Mouse (Mus musculus): ENCODE results near the gene Micu2. TPM values are rescaled to one million over a fixed set of nuclear protein-coding genes. Genes with fewer than 3 reads are reported as not detected.

The Micu2 gene
- polyA plus RNA-seq, 1 experiment from 2014 or later = 48.3 TPM

DNA sequence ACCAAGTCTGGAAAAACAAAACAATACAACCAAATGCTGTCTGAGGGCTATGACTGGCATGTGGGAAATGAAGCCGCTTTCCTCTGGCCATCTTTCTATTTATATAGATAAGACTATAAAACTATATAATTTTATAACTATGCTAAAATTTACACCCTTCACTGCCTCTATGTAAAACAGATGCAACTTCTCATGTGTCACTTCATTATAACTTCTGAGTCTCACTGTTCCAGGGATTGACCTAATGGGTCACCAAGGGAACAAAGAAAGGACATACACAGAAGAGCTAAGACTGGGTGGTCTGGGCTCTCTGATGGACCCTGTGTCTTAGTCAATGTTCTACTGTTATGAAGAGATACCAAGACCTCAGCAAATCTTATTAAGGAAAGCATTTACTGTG lies 106.1 kb downstream of the Micu2 start:
- WGBS = 100% methylated on average over 1 of the region's 1 CpGs
- Histone ChIP-seq H3K9ac (replicated peaks; ENCODE audit: low read length) (no peak overlapping the region), H3K27me3 (ENCODE audit: control insufficient read depth, insufficient read depth, low read length) (no peaks in the 10 kb centered on the region), H3K9me3 (ENCODE audit: control insufficient read depth, low read length) (no peaks in the 10 kb centered on the region), H3K4me3 (replicated peaks; ENCODE audit: low read depth, low read length) (no peak overlapping the region), H3K4me2 (ENCODE audit: low read length) (no peak overlapping the region), H3K36me3 (ENCODE audit: control insufficient read depth, insufficient read depth, low read length) (no peaks in the 10 kb centered on the region), H3K27ac (replicated peaks; ENCODE audit: low read depth, low read length) (no peak overlapping the region), H3K4me1 (ENCODE audit: control insufficient read depth, insufficient read depth, low read length) (peaks cover 10% of the 10 kb centered on the region)
- DNase-seq = no peak
- ATAC-seq (ENCODE audit: low FRiP score, low TSS enrichment) = no peak

DNA sequence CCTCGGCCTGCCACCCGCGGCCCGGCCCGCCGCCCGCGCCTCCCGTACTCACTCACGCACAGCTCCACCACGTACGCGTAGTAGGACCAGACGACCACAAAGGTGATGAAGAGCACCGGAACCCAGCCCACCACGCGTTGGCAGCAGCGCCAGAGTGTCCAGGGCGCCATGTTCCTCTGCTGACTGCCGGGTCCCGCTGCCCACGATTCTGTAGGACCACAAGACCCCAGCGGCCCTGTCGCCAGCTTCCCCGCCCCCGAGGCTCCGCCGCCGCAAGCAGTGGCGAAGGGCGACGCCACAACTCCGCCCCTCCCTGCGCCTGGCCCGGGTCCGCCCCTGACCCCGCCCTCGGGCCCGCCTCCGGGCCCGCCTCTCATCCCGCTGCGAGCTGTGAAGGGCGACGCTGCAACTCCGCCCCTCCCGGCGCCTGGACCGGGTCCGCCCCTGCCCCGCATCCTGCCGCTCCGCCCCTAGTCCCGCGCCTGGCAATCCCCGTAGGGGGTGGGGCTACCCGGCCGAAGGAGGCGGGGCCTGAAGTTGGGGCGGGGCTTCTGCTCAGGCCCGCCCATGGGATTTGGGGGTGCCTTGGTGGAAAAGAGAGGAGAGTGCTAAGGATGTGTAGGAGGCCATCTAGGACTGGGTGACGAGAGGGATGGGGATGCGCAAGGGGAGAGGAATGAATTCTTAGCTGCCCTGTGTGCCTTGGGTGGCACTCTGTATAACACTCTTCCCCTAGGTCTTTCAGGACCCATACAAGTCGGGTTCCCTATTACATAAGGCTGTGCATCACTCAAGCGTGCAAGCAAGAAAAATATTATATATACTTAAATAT lies 108.8 kb downstream of the Micu2 start, which contains the start of gene Zdhhc20:
Gene Zdhhc20, minus strand, starts transcription at position 266 of the 832 bp plus-strand sequence.
- ATAC-seq (ENCODE audit: low FRiP score, low TSS enrichment) (peak; percentile 97), DNase-seq (peak; percentile 97)
- 3% methylated on average over 61 of the region's 65 CpGs for WGBS
- Histone ChIP-seq H3K4me1 (ENCODE audit: control insufficient read depth, insufficient read depth, low read length) (peaks cover 17% of the 10 kb centered on the region), H3K27me3 (ENCODE audit: control insufficient read depth, insufficient read depth, low read length) (no peaks in the 10 kb centered on the region), H3K27ac (replicated peaks; ENCODE audit: low read depth, low read length) (peak within 1 kb of the TSS; percentile 86), H3K36me3 (ENCODE audit: control insufficient read depth, insufficient read depth, low read length) (no peaks in the 10 kb centered on the region), H3K9me3 (ENCODE audit: control insufficient read depth, low read length) (no peaks in the 10 kb centered on the region), H3K4me3 (replicated peaks; ENCODE audit: low read depth, low read length) (peak within 1 kb of the TSS; percentile 97), H3K9ac (replicated peaks; ENCODE audit: low read length) (peak within 1 kb of the TSS; percentile 92), H3K4me2 (ENCODE audit: low read length) (peak within 1 kb of the TSS; percentile 66)

DNA sequence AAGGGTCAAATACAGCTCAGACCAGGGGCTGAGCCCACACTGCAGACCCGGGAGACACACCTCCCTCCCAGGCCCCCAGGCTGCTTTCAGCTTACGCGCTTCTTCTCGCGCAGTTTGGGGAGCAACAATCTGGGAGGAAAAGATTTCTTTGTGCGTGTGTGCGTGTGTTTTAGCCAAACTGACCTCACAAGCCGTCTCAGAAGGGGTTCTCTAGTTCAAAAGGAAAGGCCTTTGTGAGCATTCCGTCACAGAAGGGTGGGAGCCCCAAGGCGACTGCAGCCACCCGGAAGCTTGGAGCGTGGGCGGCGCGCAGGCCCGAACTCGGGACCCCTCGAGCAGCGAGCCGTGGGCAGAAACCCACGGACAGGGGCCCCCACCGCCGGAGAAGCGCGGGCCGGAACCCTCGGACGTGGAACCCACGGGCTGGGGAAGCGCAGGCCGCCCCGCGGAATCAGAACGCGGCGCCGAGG lies 109.5 kb downstream of the Micu2 start:
- peak; percentile 13; the same call in 1 of the 2 replicates for ATAC-seq (ENCODE audit: low FRiP score, low TSS enrichment)
- under 1% methylated on average over 37 of the region's 37 CpGs for WGBS
- Histone ChIP-seq H3K27ac (replicated peaks; ENCODE audit: low read depth, low read length) (peak overlapping the region; percentile 86), H3K27me3 (ENCODE audit: control insufficient read depth, insufficient read depth, low read length) (no peaks in the 10 kb centered on the region), H3K9ac (replicated peaks; ENCODE audit: low read length) (peak overlapping the region; percentile 92), H3K4me3 (replicated peaks; ENCODE audit: low read depth, low read length) (peak overlapping the region; percentile 97), H3K36me3 (ENCODE audit: control insufficient read depth, insufficient read depth, low read length) (no peaks in the 10 kb centered on the region; the same call in 1 of the 2 replicates), H3K4me2 (ENCODE audit: low read length) (peak overlapping the region; percentile 66), H3K9me3 (ENCODE audit: control insufficient read depth, low read length) (no peaks in the 10 kb centered on the region), H3K4me1 (ENCODE audit: control insufficient read depth, insufficient read depth, low read length) (peaks cover 17% of the 10 kb centered on the region)
- DNase-seq = peak; percentile 76

DNA sequence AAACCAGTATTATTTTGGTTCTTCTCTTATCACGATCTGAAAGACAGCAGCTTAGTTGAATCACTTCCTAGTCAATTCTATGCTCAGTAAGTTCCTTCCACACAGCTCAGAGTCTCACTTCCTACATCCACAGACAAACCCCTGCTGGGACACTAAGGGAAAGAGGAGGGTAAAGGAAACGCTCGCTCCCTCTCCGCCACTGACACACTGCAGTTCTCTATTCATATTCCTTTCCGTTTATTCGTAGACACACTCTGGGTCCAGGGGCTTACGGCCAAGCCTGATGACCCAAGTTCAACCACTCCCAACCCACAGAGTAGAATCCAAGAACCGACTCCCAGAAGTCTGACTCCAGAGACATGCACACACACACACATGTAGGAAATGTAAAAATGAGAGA lies 111.9 kb downstream of the Micu2 start:
- H3K4me1 ChIP-seq (ENCODE audit: control insufficient read depth, insufficient read depth, low read length) = peaks cover 24% of the 10 kb centered on the region
- no peaks in the 10 kb centered on the region; the same call in 1 of the 2 replicates for H3K36me3 ChIP-seq (ENCODE audit: control insufficient read depth, insufficient read depth, low read length)
- no peak overlapping the region for H3K4me3 ChIP-seq (replicated peaks; ENCODE audit: low read depth, low read length)
- H3K4me2 ChIP-seq (ENCODE audit: low read length) = no peak overlapping the region
- ATAC-seq (ENCODE audit: low FRiP score, low TSS enrichment) (no peak), DNase-seq (peak; percentile 15)
- H3K9ac ChIP-seq (replicated peaks; ENCODE audit: low read length) = no peak overlapping the region
- no peak overlapping the region for H3K27ac ChIP-seq (replicated peaks; ENCODE audit: low read depth, low read length)
- WGBS = 76% methylated on average over 8 of the region's 8 CpGs
- no peaks in the 10 kb centered on the region for H3K9me3 ChIP-seq (ENCODE audit: control insufficient read depth, low read length)
- no peaks in the 10 kb centered on the region for H3K27me3 ChIP-seq (ENCODE audit: control insufficient read depth, insufficient read depth, low read length)

DNA sequence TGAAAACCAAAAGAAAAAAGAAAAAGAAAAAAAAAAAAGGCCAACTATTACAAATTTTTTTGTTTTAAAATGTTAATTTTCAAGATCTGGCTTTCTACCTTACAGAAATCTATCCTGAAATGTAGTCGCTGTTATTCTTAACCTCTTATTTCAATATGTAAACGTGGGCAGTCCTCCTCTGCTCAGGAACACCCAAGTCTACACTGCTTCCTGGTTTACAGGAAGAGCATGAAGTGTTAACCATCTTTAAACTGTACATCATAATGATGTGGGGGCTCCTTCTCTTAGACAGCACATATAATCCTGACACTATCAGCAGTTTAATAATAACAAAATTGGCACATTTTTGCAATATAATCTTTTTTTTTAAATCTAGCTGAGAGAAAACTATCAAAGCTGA lies 113.0 kb downstream of the Micu2 start:
- no peaks in the 10 kb centered on the region; the same call in 1 of the 2 replicates for H3K36me3 ChIP-seq (ENCODE audit: control insufficient read depth, insufficient read depth, low read length)

DNA sequence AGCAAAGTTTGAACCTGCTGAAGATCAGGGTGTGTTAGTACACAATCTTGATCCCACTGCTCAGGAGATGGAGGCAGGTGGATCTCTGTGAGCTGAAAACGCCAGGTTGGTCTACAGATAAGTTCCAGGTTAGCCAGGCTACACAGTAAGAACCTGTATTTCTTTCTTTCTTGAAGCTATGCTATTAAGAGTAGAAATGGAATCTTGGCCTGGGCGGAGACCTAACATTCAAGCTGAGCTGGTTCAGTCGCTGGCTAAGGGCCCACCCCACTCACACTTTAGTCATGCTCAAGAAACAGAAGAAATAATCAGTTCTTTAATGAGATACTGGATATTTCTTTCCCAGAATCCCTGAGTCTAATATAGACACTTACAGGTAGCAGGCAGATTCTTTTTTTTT lies 115.7 kb downstream of the Micu2 start:
- H3K4me1 ChIP-seq (ENCODE audit: control insufficient read depth, insufficient read depth, low read length) = peaks cover 22% of the 10 kb centered on the region
- 95% methylated on average over 3 of the region's 3 CpGs for WGBS
- ATAC-seq (ENCODE audit: low FRiP score, low TSS enrichment) = no peak

More for the DNA sequence above, 113.0 kb downstream of the Micu2 start:
- ATAC-seq (ENCODE audit: low FRiP score, low TSS enrichment) (no peak), DNase-seq (no peak)
- Histone ChIP-seq H3K4me3 (replicated peaks; ENCODE audit: low read depth, low read length) (no peak overlapping the region), H3K9me3 (ENCODE audit: control insufficient read depth, low read length) (no peaks in the 10 kb centered on the region), H3K9ac (replicated peaks; ENCODE audit: low read length) (no peak overlapping the region), H3K27ac (replicated peaks; ENCODE audit: low read depth, low read length) (no peak overlapping the region), H3K4me1 (ENCODE audit: control insufficient read depth, insufficient read depth, low read length) (peaks cover 26% of the 10 kb centered on the region), H3K27me3 (ENCODE audit: control insufficient read depth, insufficient read depth, low read length) (no peaks in the 10 kb centered on the region), H3K4me2 (ENCODE audit: low read length) (no peak overlapping the region)
- WGBS = 95% methylated on average over 2 of the region's 2 CpGs

DNA sequence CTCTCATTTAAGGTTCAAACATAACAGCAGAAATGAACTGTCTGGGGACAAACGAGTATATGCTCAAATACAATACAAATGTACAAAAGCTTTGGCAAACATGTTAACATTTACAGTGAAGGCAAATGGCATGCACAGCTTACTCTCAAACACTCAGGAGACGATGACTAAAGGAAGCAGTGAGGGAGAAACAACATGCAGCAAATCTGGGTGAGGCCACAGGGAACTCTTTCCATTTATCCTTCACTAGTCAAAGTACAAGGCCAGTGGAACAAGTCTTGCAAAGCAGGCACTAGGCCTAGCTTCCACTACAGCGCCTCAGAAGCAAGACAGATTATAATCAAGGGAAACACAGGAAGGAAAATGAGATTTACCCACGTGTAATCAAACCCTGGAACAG lies 116.3 kb downstream of the Micu2 start:
- Histone ChIP-seq H3K9ac (replicated peaks; ENCODE audit: low read length) (no peak overlapping the region), H3K4me3 (replicated peaks; ENCODE audit: low read depth, low read length) (no peak overlapping the region), H3K4me1 (ENCODE audit: control insufficient read depth, insufficient read depth, low read length) (peaks cover 15% of the 10 kb centered on the region; the same call in 1 of the 2 replicates), H3K36me3 (ENCODE audit: control insufficient read depth, insufficient read depth, low read length) (no peaks in the 10 kb centered on the region; the same call in 1 of the 2 replicates), H3K9me3 (ENCODE audit: control insufficient read depth, low read length) (no peaks in the 10 kb centered on the region), H3K27ac (replicated peaks; ENCODE audit: low read depth, low read length) (no peak overlapping the region), H3K27me3 (ENCODE audit: control insufficient read depth, insufficient read depth, low read length) (no peaks in the 10 kb centered on the region), H3K4me2 (ENCODE audit: low read length) (no peak overlapping the region)
- ATAC-seq (ENCODE audit: low FRiP score, low TSS enrichment) = no peak
- 83% methylated on average over 4 of the region's 4 CpGs for WGBS
- no peak for DNase-seq

More for the DNA sequence above, 115.7 kb downstream of the Micu2 start:
- Histone ChIP-seq H3K9me3 (ENCODE audit: control insufficient read depth, low read length) (no peaks in the 10 kb centered on the region), H3K27me3 (ENCODE audit: control insufficient read depth, insufficient read depth, low read length) (no peaks in the 10 kb centered on the region), H3K4me3 (replicated peaks; ENCODE audit: low read depth, low read length) (no peak overlapping the region), H3K36me3 (ENCODE audit: control insufficient read depth, insufficient read depth, low read length) (no peaks in the 10 kb centered on the region; the same call in 1 of the 2 replicates), H3K4me2 (ENCODE audit: low read length) (no peak overlapping the region), H3K27ac (replicated peaks; ENCODE audit: low read depth, low read length) (no peak overlapping the region), H3K9ac (replicated peaks; ENCODE audit: low read length) (no peak overlapping the region)
- no peak for DNase-seq

DNA sequence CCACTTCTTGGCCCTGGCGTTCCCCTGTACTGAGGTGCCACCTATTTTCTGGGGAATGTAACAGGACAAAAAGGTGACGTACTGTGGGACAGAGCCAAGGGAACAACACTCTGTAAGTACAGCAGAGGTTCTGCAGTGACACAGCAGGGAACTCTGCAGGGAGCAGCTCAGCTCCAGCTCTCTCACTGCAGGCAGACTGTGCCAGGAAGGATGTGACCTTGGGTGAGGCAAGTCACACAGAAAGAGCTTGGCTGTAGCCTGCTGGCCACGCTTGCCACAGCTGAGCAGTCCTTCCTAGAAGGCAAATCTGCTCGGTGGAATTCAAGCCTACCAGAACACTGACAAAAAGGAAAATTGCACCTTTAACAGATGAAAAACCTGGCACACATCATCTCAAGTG lies 117.3 kb downstream of the Micu2 start:
- no peak overlapping the region for H3K9ac ChIP-seq (replicated peaks; ENCODE audit: low read length)
- no peak for ATAC-seq (ENCODE audit: low FRiP score, low TSS enrichment)
- no peaks in the 10 kb centered on the region; the same call in 1 of the 2 replicates for H3K36me3 ChIP-seq (ENCODE audit: control insufficient read depth, insufficient read depth, low read length)
- no peak for DNase-seq
- no peak overlapping the region for H3K4me2 ChIP-seq (ENCODE audit: low read length)
- no peaks in the 10 kb centered on the region for H3K9me3 ChIP-seq (ENCODE audit: control insufficient read depth, low read length)
- WGBS = 56% methylated on average over 4 of the region's 4 CpGs
- no peak overlapping the region for H3K27ac ChIP-seq (replicated peaks; ENCODE audit: low read depth, low read length)
- no peak overlapping the region for H3K4me3 ChIP-seq (replicated peaks; ENCODE audit: low read depth, low read length)
- no peaks in the 10 kb centered on the region for H3K27me3 ChIP-seq (ENCODE audit: control insufficient read depth, insufficient read depth, low read length)
- peaks cover 11% of the 10 kb centered on the region; the same call in 1 of the 2 replicates for H3K4me1 ChIP-seq (ENCODE audit: control insufficient read depth, insufficient read depth, low read length)

Data from midbrain, embryonic 14.5 days (tissue).